Mouse (Mus musculus) induced T-regulatory cell, adult 2 months (primary cell): ENCODE measurements around the gene Vwce.

Experiments used
- DNase-seq: peaks from one replicate; pipeline ENCODE4 v3.0.0-alpha.2; 2012; ENCODE audit warnings: low read depth

Vwce gene

GRCm38 (mm10) chr19:10645616-10646015, 11.6 kb downstream of the Vwce start:
- DNase-seq = no peak

DNA sequence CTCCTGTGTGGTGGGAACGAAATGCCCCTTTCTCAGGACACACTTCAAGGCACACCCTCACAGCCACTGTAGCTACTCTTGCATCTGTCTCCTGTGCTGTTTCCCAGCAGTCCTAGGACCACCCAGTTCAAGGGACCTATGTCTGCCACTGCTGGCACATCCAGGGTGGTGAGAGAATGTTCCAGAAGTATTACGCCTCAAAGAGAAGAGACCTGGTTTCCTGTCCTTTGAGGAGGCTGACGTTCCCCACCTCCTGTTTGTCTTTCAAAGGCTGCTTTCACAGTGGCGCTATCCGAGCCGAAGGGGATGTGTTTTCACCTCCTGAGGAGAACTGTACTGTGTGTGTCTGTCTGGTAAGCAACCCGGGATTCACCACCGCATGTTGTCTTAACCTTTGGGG, 14.1 kb downstream of the Vwce start:
- DNase-seq = peak; percentile 18

DNA sequence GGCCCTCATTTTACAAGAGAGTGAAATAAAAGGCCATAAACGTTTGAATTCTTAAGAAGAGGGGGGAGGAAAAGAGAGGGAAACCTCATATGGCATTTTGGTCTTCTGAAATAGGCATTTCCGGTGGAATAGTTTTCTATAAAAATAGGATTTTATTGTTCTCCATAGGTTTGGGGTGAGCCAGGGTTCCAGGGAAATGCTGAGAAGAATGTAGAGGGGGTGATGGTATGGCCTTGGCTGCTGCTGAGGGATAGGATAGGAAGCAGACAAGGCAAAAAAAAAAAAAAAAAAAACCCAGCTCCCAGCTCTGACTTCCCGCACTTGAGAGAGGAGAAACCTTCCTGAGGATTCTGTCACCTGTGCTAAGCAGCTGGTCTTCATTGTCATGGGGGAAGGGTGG, 22.0 kb downstream of the Vwce start:
- DNase-seq = no peak

GRCm38 (mm10) chr19:10657742-10658141, 23.7 kb downstream of the Vwce start:
- DNase-seq = no peak

DNA sequence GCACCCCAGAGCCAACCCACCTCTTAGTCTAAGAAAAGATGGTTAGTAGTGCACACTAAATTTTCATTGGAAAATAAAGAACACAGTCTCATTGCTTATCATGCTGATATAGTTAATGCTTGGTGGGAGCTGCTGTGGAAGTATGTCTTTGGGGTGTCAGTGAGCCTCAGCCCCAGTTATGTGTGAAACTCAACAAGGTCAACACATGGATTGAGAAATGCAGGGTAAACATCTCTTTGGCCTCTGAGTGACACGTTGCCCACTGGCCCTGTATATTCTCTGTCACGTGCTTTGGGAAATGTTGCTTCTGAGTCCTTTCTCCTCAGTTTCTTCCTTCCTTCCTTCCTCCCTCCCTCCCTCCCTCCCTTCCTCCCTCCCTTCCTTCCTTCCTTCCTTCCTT, 24.4 kb downstream of the Vwce start:
- DNase-seq = no peak

GRCm38 (mm10) chr19:10661373-10661772, 27.4 kb downstream of the Vwce start:
- no peak for DNase-seq

DNA sequence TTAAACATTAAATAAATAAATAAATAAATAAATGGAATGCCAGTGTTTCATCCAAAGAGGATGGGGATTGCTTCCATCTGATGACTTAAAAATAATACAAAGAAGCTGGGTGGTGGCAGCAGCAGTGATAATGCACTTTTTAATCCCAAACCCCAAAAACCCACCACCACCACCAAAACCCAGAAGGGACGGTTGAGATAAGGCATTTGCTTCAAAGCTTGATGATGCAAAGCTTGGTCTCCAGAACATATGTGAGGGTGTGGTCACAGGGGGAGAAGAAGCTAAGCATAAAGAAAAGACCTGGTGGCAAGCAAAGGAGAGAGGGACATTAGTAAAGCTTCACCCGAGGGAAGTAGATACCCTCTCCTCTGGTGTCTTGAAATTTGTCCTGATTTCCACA, 27.9 kb downstream of the Vwce start:
- DNase-seq = no peak

- DNase-seq = no peak
These were observed 28.7 kb downstream of the Vwce start for GRCm38 (mm10) chr19:10662665-10663064.

- DNase-seq = no peak
These were observed 31.1 kb downstream of the Vwce start for GRCm38 (mm10) chr19:10665093-10665492.

- DNase-seq = peak; percentile 83
These were observed 31.5 kb downstream of the Vwce start for GRCm38 (mm10) chr19:10665499-10665898.

DNA sequence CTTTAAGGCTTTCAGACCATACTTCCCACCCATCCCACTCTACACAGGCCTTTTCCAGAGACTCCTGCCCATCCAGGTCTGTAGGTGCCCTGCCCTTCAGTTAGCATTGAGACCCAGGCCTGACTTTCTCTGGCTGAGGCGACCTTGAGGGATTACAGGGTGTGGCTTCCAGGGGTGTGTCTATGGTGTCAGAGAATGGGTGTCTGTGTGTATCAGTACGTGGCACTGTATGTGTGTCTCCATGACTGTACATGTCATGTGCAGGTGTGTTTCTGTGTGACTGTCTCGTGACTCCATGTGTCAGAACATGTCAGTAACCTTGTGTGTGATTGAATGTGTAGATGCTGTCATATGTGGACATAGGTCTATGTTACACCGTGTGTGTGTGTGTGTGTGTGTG, 37.3 kb downstream of the Vwce start:
- no peak for DNase-seq

- DNase-seq = no peak
These were observed 37.9 kb downstream of the Vwce start for GRCm38 (mm10) chr19:10671854-10672417.

GRCm38 (mm10) chr19:10673275-10673674, 39.3 kb downstream of the Vwce start:
- DNase-seq = no peak

- DNase-seq = no peak
These were observed 42.6 kb downstream of the Vwce start for GRCm38 (mm10) chr19:10676656-10677055.

- DNase-seq = peak; percentile 87
These were observed 44.1 kb downstream of the Vwce start, which contains the start of gene Pga5 for GRCm38 (mm10) chr19:10677915-10678771. Pga5 (minus strand) TSS chr19:10678071.

GRCm38 (mm10) chr19:10678772-10679067, 44.7 kb downstream of the Vwce start:
- DNase-seq = no peak

- DNase-seq = no peak
These were observed 47.6 kb downstream of the Vwce start for GRCm38 (mm10) chr19:10681571-10681970.

DNA sequence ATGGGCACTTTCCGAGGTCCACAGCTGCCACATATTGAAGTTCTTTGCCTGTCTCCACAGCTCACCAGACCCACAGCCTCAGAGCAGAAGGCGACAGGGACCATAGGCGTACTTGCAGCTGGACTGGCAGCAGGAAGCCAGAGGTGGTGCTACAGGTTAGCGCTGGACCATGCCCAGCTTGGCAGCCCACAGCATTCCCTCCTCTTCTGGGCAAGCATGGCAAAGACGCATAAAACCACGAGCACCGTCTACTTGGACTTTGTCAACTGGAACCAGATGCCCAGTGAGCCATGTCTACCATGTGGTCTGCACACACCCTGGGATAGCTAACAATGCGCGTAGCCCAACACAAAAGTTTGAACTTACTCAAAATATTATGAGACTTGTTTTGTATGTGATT, 51.1 kb downstream of the Vwce start:
- DNase-seq = no peak

DNA sequence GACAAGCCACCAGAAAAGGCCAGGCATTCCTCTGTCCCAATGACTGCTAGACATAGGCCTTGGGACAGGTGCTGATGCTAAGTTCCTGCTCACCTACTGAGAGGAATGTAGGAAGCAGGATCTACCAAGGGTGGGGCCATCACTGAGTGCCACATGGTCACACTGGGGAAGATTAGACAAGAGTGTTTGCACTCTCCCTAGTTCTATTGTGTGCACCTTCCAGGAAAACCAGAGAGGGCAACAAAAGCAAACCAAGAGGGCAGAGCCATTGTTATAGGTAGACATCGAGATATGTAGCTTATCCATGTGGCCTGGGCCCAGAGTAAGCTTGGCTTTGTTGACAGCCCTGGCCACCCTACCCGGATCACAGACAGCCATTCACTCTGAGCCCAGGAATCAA, 51.7 kb downstream of the Vwce start:
- DNase-seq = no peak

GRCm38 (mm10) chr19:10688537-10689352, 54.7 kb downstream of the Vwce start, which contains the start of gene Vps37c:
Vps37c (plus strand) TSS chr19:10688735.
- peak; percentile 94 for DNase-seq

DNA sequence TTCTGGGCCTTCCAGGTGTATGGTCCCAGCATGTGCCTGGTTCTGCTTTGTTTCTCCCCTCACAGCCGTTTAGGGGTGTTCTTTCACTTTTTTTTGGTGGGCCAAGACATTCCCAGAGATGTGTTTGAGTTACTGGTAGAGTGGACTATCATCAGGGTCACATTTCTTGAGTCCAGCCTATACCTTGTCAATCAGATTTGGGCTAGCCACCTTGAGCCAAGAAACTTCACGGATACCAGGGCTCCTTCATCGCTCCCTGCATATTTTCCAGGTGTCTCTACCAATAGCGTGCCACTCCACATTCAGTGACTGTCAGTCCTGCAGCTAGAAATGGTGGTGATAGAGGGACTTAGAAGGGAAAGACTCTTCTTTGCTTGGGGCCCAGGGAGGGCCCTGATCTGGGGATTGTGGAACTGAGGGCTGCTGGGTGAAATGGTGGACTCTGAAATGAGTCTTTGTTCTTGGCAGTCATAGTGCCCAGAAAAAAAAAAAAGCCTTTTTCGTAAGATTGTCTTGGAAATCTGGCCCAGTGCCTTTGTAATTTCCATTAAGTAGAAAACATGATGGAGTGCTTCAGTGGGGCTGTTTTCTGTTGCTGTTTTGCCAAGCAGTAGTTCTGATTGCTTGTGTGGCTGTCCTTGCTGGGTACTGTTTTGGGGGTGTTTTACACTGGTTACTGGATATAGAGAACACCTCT, 55.6 kb downstream of the Vwce start:
- DNase-seq = no peak

GRCm38 (mm10) chr19:10690336-10690735, 56.3 kb downstream of the Vwce start:
- no peak for DNase-seq
